Mouse (Mus musculus): ENCODE data around the gene Cyp2c37. TPM values are rescaled to one million over a fixed set of nuclear protein-coding genes. Genes with fewer than 3 reads are reported as not detected.

The Cyp2c37 gene
- not detected in 2 replicates for polyA plus RNA-seq (2015; fragmentation: Nextera tagmentation; extraction: Ambion mirVana)

DNA sequence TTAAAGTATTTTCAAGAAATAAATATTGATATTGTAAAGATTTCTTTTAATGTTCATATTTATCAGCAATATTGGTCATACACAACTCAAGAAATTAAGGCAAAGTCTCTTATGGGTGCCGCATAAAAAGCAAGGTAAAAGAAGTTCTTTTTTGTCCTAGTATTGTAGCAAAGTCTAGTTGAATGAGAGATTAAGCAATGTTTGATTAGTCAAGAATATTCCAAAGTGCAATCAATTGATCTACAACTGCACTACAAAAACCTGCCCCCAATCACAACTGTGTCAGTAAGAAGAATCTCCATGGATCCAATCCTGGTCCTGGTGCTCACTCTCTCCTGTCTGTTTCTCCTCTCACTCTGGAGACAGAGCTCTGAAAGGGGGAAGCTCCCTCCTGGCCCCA lies at the start of gene Cyp2c37:
Gene Cyp2c37 (plus strand): TSS at position 285 of the 400 bp plus-strand sequence.

Other genes starting within 250 kb of the Cyp2c37 start
- not detected in 2 replicates for gene Cyp2c40, start 179.6 kb upstream of the Cyp2c37 start, polyA plus RNA-seq (2015; fragmentation: Nextera tagmentation; extraction: Ambion mirVana)
- not detected in 2 replicates for gene Cyp2c69, start 105.6 kb upstream of the Cyp2c37 start, polyA plus RNA-seq (2015; fragmentation: Nextera tagmentation; extraction: Ambion mirVana)
- not detected in 2 replicates for gene Cyp2c54, start 81.4 kb downstream of the Cyp2c37 start, polyA plus RNA-seq (2015; fragmentation: Nextera tagmentation; extraction: Ambion mirVana)
- not detected in 2 replicates for gene Cyp2c50, start 97.3 kb downstream of the Cyp2c37 start, polyA plus RNA-seq (2015; fragmentation: Nextera tagmentation; extraction: Ambion mirVana)
- not detected in 2 replicates for gene Cyp2c70, start 194.9 kb downstream of the Cyp2c37 start, polyA plus RNA-seq (2015; fragmentation: Nextera tagmentation; extraction: Ambion mirVana)

Data from neural tube, postnatal 0 days (tissue).